Mouse (Mus musculus): ENCODE results near the gene Skida1.

- no peak for TF ChIP-seq MYOG (IDR thresholded peaks at IDR 0.05; ENCODE audit: control insufficient read depth, extremely low read depth, insufficient read length)
- TF ChIP-seq CTCF (IDR thresholded peaks at IDR 0.05; ENCODE audit: control insufficient read depth, insufficient read depth, insufficient read length): no peak
- no peak for TF ChIP-seq USF1 (IDR thresholded peaks at IDR 0.05; ENCODE audit: low read depth)
These were observed 9.4 kb upstream of the Skida1 start for GRCm38 (mm10) chr2:18058146-18058708.

Measured in C2C12 (cell line).